Mouse (Mus musculus) urinary bladder, adult 18-20 months (tissue): ENCODE measurements around the gene Ap5s1.
"Not testable (repeated sequence)": the region's sequence is repeated elsewhere in the genome, so short reads cannot be mapped to it uniquely, and the experiment has no call there.

Experiments used
- DNase-seq, 2 experiments: peaks; one replicate each; pipeline ENCODE4 v3.0.0; 2022; ENCODE audit warnings: low spot score in 2 of 2, mixed read lengths in 2 of 2

Ap5s1 gene

GRCm38 (mm10) chr2:131221853-131222515 is 15.1 kb downstream of the Ap5s1 start:
- DNase-seq, result no peak

- no peak for DNase-seq
These were observed 15.7 kb downstream of the Ap5s1 start for GRCm38 (mm10) chr2:131222562-131222961.

DNA sequence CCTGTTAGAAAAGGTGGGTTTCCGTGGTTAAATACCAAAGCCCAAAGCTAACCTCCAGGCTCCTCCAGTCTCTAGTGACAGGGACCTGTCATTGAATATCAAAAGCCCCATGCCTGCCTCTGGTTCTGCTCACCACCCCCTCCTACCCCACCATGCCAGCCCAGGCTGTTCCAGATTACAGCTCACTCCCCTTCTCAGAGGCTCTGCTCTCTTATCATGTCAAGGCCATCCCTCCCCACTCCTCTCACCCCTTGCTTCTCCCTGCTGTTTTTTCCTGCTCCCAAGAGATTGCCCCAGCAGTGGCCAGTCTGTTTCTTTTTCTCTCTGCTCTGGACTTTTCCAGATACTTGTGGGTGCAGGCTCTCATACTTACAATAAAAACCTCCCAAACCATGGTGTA is 16.7 kb downstream of the Ap5s1 start:
- no peak for DNase-seq

GRCm38 (mm10) chr2:131225178-131225577 is 18.3 kb downstream of the Ap5s1 start:
- DNase-seq, result no peak

DNA sequence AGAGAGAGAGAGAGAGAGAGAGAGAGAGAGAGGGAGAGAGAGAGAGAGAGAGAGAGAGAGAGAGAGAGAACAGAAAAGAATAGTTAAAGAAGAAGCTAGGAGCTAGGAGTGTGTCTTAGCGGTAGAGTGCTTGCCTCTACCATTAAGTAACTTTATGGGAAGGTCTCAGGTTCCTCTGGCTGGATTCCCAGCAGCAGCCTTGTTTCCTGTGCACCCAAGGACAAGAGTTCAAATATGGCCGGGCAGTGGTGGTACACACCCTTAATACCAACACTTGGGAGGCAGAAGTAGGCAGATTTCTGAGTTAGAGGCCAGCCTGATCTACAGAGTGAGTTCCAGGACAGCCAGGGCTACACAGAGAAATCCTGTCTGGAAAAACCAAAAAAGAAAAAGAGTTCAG is 19.8 kb downstream of the Ap5s1 start:
- DNase-seq, result not testable (repeated sequence)

DNA sequence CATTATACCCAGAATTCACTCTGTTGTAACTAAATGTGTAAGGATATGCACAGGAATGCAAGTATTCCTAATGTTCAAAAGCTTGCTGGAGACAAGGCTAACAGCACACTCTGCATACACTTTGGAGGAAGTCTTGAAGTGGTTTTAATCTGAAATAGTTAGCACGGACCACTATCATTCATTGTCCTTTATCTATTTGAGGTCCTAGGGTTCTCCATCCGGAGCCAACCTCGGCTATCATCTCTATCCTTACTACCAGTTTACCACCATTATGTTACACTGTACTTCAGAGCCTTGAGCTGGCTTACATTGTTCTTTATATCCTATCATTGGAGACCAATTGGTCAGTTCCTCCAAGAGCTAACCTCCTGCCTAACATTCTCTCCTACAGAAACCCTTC is 20.4 kb downstream of the Ap5s1 start:
- DNase-seq, result no peak

GRCm38 (mm10) chr2:131232558-131232957 is 25.7 kb downstream of the Ap5s1 start:
- no peak for DNase-seq

- DNase-seq, result peak; percentile 89 to 96
These were observed 26.6 kb downstream of the Ap5s1 start, which contains the start of gene Mavs for GRCm38 (mm10) chr2:131233307-131234126. Gene Mavs (plus strand): TSS chr2:131234063.

DNA sequence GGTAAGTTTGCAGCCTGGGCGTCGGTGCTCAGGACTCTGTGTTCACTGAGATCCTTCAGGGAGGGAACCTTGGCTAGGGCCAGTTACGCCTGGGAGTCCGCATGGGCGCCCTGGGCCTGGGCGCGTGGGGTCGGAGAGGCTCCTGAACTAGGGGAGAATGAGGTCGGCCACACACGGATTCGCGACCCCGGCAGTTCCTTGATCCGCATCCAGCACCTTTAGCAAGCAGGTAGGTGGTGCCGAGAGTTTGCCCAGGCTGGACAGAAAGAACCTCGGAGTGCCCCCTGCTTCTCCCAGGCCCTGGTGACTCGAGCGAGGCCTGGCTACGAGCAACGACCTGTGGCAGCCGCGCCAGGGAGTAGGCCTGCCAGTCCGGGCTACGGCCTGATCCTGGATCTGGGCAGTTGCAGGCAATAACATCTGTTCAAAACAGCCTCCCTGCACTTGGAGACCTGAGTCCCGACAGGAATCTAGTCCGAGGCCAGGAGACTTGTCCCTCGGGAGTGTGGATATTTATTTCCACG is 27.3 kb downstream of the Ap5s1 start:
- DNase-seq, result no peak

- no peak for DNase-seq
These were observed 28.2 kb downstream of the Ap5s1 start for GRCm38 (mm10) chr2:131234970-131235635.

GRCm38 (mm10) chr2:131242180-131242579 is 35.3 kb downstream of the Ap5s1 start:
- no peak for DNase-seq

GRCm38 (mm10) chr2:131242929-131243328 is 36.1 kb downstream of the Ap5s1 start:
- DNase-seq, result no peak

GRCm38 (mm10) chr2:131253681-131254328 is 46.9 kb downstream of the Ap5s1 start:
- DNase-seq, result peak; percentile 34 to 41

DNA sequence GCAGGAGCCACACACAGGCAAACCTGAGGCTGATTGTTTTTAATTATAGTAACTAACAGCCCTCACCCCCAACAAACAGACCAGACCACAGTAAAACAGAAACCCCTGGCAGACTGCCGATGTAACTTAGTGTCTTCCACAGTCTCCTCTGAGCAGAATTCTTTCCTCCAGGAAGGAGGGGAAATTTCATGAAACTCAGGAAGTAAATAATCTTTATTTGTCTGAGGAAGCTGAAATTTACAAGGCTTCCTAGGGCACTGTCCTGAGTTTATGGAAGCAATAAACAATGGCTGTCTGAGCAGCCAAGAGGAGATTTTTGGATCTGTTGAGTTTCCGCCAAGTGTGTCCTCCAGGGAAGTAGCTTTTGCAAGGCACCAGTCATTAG is 47.4 kb downstream of the Ap5s1 start:
- DNase-seq, result no peak

DNA sequence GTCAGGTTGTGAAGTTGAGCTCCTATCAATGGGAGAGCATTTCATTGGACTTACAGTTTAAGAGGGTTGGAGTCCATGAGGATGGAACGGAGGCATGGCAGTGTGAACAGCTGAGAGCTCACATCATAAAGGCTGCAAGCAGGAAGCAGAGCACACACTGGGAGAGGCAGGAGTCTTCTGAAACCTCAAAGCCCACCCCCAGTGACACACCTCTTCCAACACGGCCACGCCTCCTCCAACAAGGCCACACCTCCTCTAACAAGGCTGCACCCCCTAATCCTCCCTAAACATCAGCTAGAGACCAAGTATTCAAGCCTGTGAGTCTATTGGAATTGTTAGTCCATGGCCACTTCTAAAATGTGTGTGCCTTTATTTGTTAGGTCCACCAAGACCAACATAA is 48.9 kb downstream of the Ap5s1 start:
- no peak for DNase-seq

DNA sequence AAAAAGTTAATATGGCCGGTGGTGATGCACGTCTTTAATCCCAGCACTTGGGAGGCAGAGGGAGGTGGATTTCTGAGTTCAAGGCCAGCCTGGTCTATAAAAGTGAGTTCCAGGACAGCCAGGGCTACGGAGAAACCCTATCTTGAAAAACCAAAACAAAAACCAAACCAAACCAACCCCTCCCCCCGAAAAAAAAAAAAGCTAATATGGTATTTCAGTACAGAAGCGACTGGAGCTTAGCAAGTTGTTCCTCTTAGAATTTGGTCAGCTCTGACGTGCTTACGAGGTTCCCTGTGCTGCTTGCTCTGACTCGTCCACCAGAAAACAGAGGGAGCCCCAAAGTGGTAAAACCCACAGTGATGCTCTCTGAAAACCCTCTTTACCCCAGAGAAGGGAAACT is 51.8 kb downstream of the Ap5s1 start:
- DNase-seq, result no peak

GRCm38 (mm10) chr2:131260544-131261307 is 53.8 kb downstream of the Ap5s1 start:
- no peak for DNase-seq

GRCm38 (mm10) chr2:131261481-131262212 is 54.8 kb downstream of the Ap5s1 start:
- no peak for DNase-seq

GRCm38 (mm10) chr2:131262213-131262672 is 55.4 kb downstream of the Ap5s1 start, which contains the start of gene Pank2:
Gene Pank2 (plus strand): TSS chr2:131262495.
- DNase-seq, result peak; percentile 89 to 96
